Mouse (Mus musculus): ENCODE results near the gene Lzts2.
A peak's percentile ranks its signal among the peaks of the same experiment; 100 is the strongest.
"Not testable (repeated sequence)": the region's sequence is repeated elsewhere in the genome, so short reads cannot be mapped to it uniquely, and the experiment has no call there.

The Lzts2 gene

DNA sequence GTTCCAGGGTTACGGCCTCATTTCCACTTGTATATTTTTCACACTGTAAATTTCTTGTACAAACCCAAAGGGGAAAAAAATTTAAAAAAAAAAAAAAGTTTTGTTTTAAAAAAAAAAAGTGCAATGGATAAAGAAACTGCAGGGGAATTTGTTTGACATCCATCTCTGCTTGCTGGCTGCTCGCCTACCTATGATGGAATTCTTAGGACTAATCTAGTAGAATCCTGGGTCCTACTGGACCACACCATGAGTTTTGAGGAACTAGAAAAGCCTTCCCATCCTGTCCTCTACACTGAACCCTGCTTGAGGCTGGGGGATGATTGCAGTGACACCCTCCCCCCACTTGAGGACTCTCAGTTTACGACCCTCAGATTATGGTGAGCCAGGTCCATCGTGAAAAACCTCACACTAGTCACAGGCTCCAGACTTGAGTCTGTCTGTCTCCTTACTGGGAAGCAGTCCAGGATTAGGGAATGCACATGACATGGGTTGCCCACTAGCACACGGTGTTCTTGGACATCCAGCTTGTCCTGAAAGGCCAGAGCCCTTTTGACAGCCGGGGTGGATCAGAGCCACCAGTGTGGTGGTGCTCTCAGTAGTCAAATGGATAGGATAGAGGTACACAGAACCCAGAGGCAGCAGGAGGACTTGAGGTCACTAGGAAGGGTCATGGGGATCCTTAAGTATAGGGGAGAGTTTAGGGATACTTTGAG, 12.9 kb downstream of the Lzts2 start:
- no peak for DNase-seq

DNA sequence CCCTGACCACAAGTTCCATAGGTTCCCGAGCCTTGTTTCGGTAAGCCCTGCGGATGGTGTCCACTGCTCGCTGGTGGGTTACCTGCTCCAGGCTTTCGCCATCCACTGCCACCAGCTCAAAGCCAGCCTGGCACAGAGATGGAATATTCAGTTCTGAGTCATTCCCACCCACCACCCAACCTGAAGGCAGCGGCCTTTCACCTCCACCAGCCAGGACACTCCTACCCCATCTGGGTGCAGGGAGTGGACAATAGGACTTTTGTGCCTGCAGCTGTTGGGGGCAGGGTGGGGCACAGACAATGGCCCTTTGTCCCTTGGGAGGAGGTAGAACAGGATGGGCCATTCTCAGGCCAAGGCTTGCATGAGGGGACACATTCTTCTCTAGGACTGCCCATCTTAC, 13.6 kb downstream of the Lzts2 start:
- DNase-seq, result no peak

DNA sequence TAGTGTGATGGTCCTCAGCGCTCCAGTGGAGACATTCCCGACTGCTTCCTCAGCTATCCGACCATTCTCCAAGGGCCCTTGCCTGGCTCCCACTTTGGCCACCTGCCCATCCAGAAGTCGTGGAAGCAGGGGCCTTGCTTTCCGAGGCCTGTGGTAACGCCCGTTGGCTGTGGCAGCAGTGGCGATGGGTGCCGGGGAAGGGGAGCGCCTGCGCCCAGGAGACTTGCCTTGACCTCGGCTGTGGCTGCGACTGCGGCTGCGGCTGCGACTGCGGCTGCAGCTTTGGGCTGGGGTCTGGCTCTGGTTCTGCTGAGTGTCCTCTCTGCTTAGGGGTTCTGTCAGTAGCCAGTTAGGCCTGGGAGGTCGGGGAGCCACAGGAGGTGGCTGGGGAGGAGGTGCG, 14.5 kb downstream of the Lzts2 start:
- DNase-seq, result no peak

GRCm38 (mm10) chr19:45029571-45029970, 15.4 kb downstream of the Lzts2 start:
- no peak for DNase-seq

DNA sequence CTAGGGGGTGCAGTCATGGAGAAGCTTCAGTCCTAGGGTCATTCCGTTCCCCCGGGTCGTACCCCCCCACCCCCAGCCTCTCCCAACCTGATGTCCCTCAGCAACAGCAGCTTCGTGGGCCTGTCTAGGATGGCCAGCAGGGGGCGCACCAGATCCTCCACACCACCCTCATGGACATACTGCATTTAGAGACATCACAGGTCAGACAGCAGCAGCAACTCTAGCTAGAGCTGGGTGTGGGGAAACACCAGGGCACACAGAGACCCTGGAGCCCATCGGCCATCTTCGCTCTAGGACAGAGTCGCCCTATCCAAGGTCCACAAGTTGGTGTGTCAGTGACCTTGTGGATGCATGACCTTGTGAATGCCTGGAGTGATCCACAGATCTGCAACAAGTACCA, 15.9 kb downstream of the Lzts2 start:
- DNase-seq, result peak; percentile 65

DNA sequence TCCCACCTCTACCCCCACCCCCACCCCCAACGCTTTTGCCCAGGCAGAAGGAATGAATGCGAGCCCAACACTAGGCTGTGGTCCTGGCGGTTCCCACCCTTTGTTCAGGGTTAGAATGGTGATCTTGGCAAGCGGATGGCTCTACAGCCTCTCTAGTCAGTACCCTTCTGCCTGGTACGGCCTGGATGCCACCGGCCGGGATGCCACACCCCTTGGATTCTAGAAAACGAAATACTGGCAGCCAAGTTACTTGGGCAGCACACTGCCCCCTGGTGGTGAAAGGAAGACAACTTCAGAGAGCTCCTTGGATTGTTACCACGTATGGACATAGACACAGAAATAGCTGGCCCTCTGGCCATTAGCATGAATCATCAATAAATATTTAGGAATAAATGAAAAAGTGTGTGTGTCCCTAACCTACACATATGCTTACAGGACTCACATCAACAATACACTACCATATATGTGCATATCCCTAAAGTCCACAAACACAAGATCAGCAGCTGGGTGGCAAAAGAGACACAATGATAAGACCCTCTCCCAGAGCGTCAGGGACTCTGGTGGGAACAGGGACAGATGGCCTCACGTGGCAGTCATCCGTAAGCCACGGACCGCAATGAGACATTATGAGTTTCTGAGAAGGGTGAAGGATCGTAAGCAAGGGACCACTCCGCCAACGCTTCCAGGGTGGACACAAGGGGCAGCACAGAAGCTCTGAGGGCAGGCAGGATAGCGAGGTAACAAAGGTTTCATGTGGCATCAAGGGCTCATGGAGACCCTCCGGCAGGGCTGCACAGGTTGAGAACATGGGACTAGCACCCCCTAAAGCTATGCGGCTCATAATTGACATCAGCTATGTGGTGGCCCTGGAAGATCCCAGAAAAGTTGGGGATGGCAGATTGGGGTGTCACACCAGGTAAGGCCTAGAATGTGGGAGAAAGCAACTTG, 16.8 kb downstream of the Lzts2 start:
- DNase-seq, result peak; percentile 92

DNA sequence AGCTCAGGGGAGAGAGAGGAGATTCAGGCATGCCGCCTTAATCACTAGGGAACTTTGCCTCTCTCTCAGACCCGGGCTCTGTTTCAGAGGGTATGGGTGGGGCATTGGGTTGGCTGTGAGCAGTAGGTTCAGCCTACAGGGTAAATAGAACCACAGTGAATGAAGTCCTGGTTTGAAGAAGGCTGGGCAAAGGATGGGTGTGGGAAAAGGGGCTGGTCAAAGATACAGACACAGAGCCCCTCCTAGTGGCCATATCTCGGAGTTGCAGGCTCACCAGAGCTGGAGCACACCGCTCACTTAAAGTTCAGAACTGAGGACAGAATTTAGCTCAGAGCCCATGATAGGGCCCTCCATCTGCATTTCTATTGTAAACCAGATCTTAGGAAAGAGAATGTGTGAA, 17.6 kb downstream of the Lzts2 start:
- peak; percentile 86 for DNase-seq

GRCm38 (mm10) chr19:45032570-45033332, 18.5 kb downstream of the Lzts2 start:
- DNase-seq, result no peak

GRCm38 (mm10) chr19:45036867-45037266, 22.7 kb downstream of the Lzts2 start:
- peak; percentile 43 for DNase-seq

DNA sequence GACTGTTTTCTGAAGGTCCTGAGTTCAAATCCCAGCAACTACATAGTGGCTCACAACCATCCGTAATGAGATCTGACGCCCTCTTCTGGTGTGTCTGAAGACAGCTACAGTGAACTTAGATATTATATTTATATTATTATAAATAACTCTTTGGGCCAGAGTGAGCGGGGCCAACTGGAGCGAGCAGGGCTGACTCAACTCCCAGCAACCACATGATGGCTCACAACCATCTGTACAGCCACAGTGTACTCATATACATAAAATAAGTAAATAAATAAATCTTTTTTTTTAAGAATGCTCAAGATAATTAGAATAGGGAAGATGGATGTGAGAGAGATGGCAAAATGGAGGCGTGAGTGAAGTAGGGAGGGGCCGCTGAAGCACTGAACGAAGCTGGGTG, 24.0 kb downstream of the Lzts2 start:
- not testable (repeated sequence) for DNase-seq

GRCm38 (mm10) chr19:45040214-45040613, 26.0 kb downstream of the Lzts2 start:
- no peak for DNase-seq

DNA sequence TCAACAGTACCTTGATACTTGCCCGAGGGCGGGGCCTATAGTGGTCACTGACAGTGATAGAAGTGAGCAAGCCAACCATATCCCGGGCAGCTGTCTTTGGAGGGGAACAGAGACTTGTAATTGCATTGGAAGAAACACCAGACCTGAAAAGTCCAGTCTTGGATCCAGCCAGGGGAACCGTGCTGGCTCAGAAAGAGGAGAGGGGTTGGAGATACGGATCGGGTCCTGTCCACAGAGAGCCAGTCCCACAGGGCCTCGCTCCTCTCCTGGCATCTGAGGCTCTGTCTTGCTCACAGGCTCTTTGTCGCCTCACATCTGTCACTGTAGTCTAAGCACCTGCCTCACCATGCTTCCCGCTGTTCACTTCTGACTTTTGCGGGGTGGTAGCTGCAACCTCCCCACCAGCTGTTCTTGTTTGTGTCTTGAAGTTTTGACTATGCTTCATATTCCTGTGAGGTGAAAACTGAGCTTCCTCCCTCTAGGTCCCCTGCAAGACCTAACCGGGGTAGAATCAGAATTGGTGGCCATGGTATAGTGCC, 30.2 kb downstream of the Lzts2 start:
- no peak for DNase-seq

GRCm38 (mm10) chr19:45045236-45045635, 31.0 kb downstream of the Lzts2 start:
- no peak for DNase-seq

DNA sequence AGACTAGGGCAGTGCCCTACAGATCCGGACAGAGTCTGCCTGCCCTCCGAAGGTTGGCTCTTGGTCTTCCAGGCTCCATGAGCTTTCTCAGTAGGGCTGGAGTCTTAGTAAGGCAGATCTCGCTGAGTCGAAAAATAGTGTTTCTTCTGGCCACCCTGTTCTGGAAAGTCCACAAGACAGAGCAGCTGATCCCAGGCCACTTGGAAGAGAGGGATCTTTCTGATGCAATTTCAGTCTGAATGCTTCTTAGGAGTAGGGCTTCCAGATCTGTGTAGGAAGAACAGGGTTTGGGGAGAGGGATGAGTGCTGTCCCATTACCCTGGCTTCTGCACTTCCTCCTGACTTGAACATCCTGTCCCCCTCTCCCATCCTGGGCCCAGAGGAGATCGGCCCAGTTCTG, 31.4 kb downstream of the Lzts2 start, which contains the start of gene Pdzd7:
TSS of gene Pdzd7 (minus strand) at position 67 of the 400 bp plus-strand sequence.
- no peak for DNase-seq

DNA sequence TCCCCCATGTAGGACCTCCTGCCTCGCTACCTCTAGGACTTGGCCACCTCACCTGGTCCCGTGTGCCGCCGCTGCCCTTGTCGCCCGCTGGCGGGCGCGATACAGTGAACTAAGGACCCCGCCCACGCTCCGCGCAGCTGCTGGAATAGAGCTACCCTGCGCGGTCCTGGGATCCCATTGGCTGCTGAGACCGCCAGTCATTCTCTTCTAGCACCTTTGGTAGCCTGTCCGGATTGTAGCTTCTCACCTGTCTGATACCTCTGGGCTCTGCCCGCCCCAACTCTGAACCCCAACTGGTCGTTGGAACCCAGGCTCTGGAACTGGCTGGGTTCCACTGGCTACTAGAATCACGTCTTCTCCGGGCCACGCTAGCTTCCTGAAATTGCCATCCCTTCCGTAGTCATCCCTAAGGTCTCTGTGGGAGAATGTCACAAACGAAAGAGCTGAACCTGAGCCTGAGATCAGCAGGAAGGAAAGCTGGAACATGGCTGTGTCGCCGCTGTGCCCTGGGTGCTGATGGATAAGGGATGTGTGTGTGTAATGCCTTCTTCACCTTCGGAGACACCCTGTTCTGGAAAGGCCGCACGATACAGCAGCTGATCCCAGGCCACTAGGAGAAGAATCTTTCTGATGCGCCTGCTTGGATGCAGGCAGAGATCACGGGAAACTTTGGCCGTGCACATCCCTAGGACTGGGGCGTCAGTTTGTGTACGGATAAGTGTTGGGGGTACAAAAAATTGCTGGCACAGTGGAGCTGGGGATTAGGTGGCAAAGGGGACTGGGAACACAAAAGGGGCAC, 32.5 kb downstream of the Lzts2 start:
- DNase-seq, result peak; percentile 88

DNA sequence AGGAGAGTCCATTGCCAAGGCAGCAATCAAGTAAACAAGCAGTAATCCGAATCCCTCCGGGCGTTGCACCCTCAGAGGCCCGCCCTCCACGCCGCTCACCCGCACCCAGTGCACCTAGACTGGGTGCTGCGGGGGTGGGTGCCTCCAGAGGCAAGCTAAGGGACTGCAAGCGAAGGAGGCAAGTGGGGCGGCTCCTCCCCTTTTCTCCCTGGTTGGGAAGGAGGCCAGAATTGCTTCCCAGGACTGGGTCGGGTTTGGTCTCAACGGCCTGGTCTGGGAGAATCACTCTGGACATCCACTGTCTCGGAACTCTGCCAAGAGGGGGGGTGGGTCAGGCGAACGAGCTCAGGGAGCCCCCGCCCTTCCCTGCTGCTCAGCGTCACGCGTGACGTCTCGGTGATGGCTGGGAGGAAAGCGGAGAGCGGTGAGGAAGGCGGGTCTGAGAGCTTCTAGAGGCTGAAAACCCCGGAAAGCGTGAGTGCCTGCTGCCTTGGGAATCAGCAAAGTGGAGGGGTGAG, 33.3 kb downstream of the Lzts2 start, which contains the start of gene Sfxn3:
TSS of gene Sfxn3 (plus strand) at position 87 of the 518 bp plus-strand sequence.
- DNase-seq, result peak; percentile 93

GRCm38 (mm10) chr19:45047935-45048643, 33.9 kb downstream of the Lzts2 start:
- DNase-seq, result peak; percentile 50

DNA sequence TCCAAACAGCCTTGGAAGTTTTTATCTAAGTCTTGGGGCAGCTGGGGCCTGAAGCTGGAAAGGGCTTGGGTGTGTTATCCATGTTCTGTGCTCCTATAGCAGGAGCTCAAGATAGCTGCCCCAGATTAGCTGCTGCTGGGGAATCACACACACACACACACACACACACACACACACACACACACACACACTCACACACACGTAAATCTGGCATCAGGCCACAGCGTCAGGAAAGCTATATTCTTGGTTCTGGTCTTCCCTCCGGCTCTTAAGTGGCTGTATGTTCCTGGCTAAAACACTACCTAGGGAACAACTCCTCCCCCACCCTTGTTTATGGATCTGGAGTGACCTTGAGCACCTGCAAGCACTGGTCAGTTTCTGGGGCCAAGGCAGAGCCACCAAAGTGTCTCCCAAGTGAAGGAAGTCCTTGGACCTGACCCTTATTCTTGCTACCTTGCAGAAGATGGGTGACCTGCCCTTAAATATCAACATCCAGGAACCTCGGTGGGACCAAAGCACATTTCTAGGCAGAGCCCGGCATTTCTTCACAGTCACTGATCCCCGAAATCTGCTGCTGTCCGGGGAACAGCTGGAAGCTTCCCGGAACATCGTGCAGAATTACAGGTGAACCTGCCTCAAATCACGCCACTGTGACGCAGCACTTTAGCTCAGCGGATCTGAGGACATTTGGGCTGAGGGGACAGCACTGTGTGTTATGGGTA, 34.6 kb downstream of the Lzts2 start:
- peak; percentile 33 for DNase-seq

DNA sequence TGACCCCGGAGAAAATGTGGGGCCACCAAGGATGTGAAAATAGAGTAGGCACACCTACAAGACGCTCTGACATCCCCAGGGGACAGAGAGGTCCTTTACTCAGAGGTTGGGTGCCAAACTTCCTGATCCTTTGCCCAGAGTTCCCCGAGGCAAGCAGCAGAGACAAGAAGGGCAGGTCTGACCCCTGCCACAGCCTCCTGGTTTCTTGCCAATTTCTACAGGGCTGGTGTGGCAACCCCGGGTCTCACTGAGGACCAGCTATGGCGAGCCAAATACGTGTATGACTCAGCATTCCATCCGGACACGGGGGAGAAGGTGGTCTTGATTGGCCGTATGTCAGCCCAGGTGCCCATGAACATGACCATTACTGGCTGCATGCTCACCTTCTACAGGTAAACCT, 35.3 kb downstream of the Lzts2 start:
- DNase-seq, result no peak

- no peak for DNase-seq
Measured at GRCm38 (mm10) chr19:45053451-45053850, 39.2 kb downstream of the Lzts2 start.

All from kidney, adult 9 months (tissue).